Mouse (Mus musculus) limb, embryonic 14.5 days (tissue): ENCODE measurements around the gene Stk38. TPM values are rescaled to one million over a fixed set of nuclear protein-coding genes. Genes with fewer than 3 reads are reported as not detected.

Experiments used
- ATAC-seq: fragments of 200-750 bp; cut with Nextera tagmentation; 2 replicates; pipeline ENCODE4 v1.8.0; 2017; ENCODE audit warnings: low read depth, moderate number of reproducible peaks, moderate TSS enrichment; ENCODE audit not compliant: low FRiP score
- DNase-seq: peaks from one replicate; pipeline ENCODE4 v3.0.0-alpha.2; 2015; ENCODE audit warnings: low spot score
- H3K27ac ChIP-seq: fragments of 300-500 bp; sonication (generic); replicated peaks from 2 replicates; pipeline ENCODE4 v1.5.1; 2014; ENCODE audit warnings: low read depth, mild to moderate bottlenecking, low read length, moderate library complexity, mixed read lengths
- H3K27me3 ChIP-seq: fragments of 300-500 bp; sonication (generic); 2 replicates; pipeline ENCODE4 v1.6.1; 2014; ENCODE audit warnings: low read length, mixed read lengths; ENCODE audit not compliant: control insufficient read depth, insufficient read depth
- H3K36me3 ChIP-seq: fragments of 300-500 bp; sonication (generic); 2 replicates; pipeline ENCODE4 v1.6.1; 2014; ENCODE audit warnings: mild to moderate bottlenecking, low read length, moderate library complexity, mixed read lengths; ENCODE audit not compliant: control insufficient read depth, insufficient read depth
- H3K4me1 ChIP-seq: fragments of 300-500 bp; sonication (generic); 2 replicates; pipeline ENCODE4 v1.6.1; 2014; ENCODE audit warnings: antibody characterized with exemption, low read length, mixed read lengths; ENCODE audit not compliant: control insufficient read depth, insufficient read depth
- H3K4me2 ChIP-seq: fragments of 300-500 bp; sonication (generic); replicated peaks from 2 replicates; pipeline ENCODE4 v1.6.1; 2014; ENCODE audit warnings: low read depth, mild to moderate bottlenecking, low read length, moderate library complexity; ENCODE audit not compliant: severe bottlenecking
- H3K4me3 ChIP-seq: fragments of 300-500 bp; sonication (generic); replicated peaks from 2 replicates; pipeline ENCODE4 v1.5.1; 2014; ENCODE audit warnings: low read length
- H3K9ac ChIP-seq: fragments of 300-500 bp; sonication (generic); 2 replicates; pipeline ENCODE4 v1.6.1; 2014; ENCODE audit warnings: mild to moderate bottlenecking, low read depth, low read length, moderate library complexity; ENCODE audit not compliant: severe bottlenecking
- H3K9me3 ChIP-seq: fragments of 300-500 bp; sonication (generic); 2 replicates; pipeline ENCODE4 v1.6.1; 2016; ENCODE audit warnings: low read length; ENCODE audit not compliant: control insufficient read depth
- POLR2A ChIP-seq: fragments of 200-500 bp; IDR thresholded peaks from 2 replicates; pipeline ENCODE4 v1.8.0; 2012; ENCODE audit warnings: inconsistent platforms, mild to moderate bottlenecking, moderate library complexity, borderline replicate concordance; ENCODE audit not compliant: insufficient read depth, insufficient read length; ENCODE audit errors: extremely low read depth
- WGBS: fragments of 180-500 bp; shearing (Covaris S2); extraction: QIAGEN DNeasy Blood & Tissue Kit; methylation state at CpG from one replicate; pipeline ENCODE4 v1.1.7; 2014; 5-methylcytosine and 5-hydroxymethylcytosine counted together
- polyA plus RNA-seq, 2 experiments: library from polyadenylated mRNA; depleted of rRNA in 1 of 2; stranded (reverse) in 1 of 2; unstranded in 1 of 2; fragments of >200 nt; fragmentation: Nextera tagmentation in 1 of 2; extraction: Ambion mirVana in 1 of 2; gene quantifications; 2 replicates each; pipeline versions ENCODE4 v1.2.1 to v1.2.3; 2012 to 2014

Gene Stk38
- polyA plus RNA-seq, 2 experiments = 86.6 to 115 TPM

- DNase-seq = no peak
- H3K4me2 ChIP-seq = no peak overlapping the region
- 70% methylated on average over 6 of the region's 6 CpGs for WGBS
- H3K9me3 ChIP-seq = no peaks in the 10 kb centered on the region
- no peak overlapping the region for H3K9ac ChIP-seq
- H3K4me3 ChIP-seq = no peak overlapping the region
- no peaks in the 10 kb centered on the region for H3K27me3 ChIP-seq
- no peaks in the 10 kb centered on the region for H3K36me3 ChIP-seq
- peaks cover 34% of the 10 kb centered on the region for H3K4me1 ChIP-seq
- H3K27ac ChIP-seq = 0 out of 2 replicates have a peak overlapping the region, but pooled peaks have one; percentile 58
- TF ChIP-seq POLR2A = no peak
- no peak for ATAC-seq
Observed at GRCm38 (mm10) chr17:29054429-29054828, 46.6 kb upstream of the Stk38 start.

GRCm38 (mm10) chr17:29053841-29054240 lies 46.0 kb upstream of the Stk38 start:
- peak overlapping the region; percentile 58; the same call in 1 of the 2 replicates for H3K27ac ChIP-seq
- 0 out of 2 replicates have a peak overlapping the region, but pooled peaks have one; percentile 2 for H3K4me2 ChIP-seq
- H3K4me1 ChIP-seq = peaks cover 34% of the 10 kb centered on the region

GRCm38 (mm10) chr17:29053067-29053466 lies 45.3 kb upstream of the Stk38 start:
- peaks cover 34% of the 10 kb centered on the region for H3K4me1 ChIP-seq
- no peak overlapping the region for H3K4me3 ChIP-seq
- H3K27ac ChIP-seq = no peak overlapping the region
- WGBS = 77% methylated on average over 6 of the region's 6 CpGs
- no peak overlapping the region for H3K4me2 ChIP-seq
- H3K36me3 ChIP-seq = no peaks in the 10 kb centered on the region
- no peak for DNase-seq
- H3K27me3 ChIP-seq = no peaks in the 10 kb centered on the region
- TF ChIP-seq POLR2A = no peak
- no peaks in the 10 kb centered on the region for H3K9me3 ChIP-seq
- no peak for ATAC-seq
- no peak overlapping the region for H3K9ac ChIP-seq

More at GRCm38 (mm10) chr17:29053841-29054240, 46.0 kb upstream of the Stk38 start:
- no peak for TF ChIP-seq POLR2A
- 40% methylated on average over 7 of the region's 7 CpGs for WGBS
- no peak for ATAC-seq
- Histone ChIP-seq H3K36me3 (no peaks in the 10 kb centered on the region), H3K27me3 (no peaks in the 10 kb centered on the region), H3K9me3 (no peaks in the 10 kb centered on the region), H3K4me3 (no peak overlapping the region), H3K9ac (peak overlapping the region; percentile 25; the same call in 1 of the 2 replicates)
- DNase-seq = peak; percentile 77

- ATAC-seq (no peak), DNase-seq (no peak)
- Histone ChIP-seq H3K9ac (no peak overlapping the region), H3K4me2 (no peak overlapping the region), H3K9me3 (no peaks in the 10 kb centered on the region), H3K27ac (no peak overlapping the region), H3K4me1 (peaks cover 14% of the 10 kb centered on the region), H3K4me3 (no peak overlapping the region), H3K27me3 (no peaks in the 10 kb centered on the region), H3K36me3 (peaks cover 16% of the 10 kb centered on the region)
- TF ChIP-seq POLR2A = no peak
- WGBS = 25% methylated on average over 14 of the region's 14 CpGs
Observed at GRCm38 (mm10) chr17:29050791-29051190, 43.0 kb upstream of the Stk38 start.

DNA sequence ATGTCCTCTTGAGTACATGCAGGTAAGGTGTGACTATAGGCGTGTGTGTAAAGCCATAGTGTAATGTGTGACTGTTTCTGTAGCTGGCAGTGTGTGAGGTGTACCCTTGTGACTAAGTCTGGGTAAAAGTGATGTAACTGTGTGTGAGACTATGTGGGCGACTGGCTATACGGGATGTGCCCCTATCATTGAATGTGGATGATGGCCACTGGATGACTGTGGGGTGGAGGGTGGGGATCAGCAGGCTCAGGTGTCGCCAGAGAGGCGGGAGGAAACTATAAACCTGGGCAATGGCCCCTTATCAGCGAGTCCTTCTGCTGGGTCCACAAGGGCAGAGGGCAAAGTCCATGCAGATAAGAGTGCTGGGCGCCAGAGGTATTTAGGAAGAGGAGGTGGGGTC lies 42.1 kb upstream of the Stk38 start:
- H3K9ac ChIP-seq = 0 out of 2 replicates have a peak overlapping the region, but pooled peaks have one; percentile 12
- H3K4me2 ChIP-seq = no peak overlapping the region
- peaks cover 12% of the 10 kb centered on the region for H3K4me1 ChIP-seq
- ATAC-seq = no peak
- TF ChIP-seq POLR2A = no peak
- WGBS = 64% methylated on average over 7 of the region's 7 CpGs
- H3K4me3 ChIP-seq = no peak overlapping the region
- no peaks in the 10 kb centered on the region for H3K9me3 ChIP-seq
- H3K27ac ChIP-seq = no peak overlapping the region
- no peaks in the 10 kb centered on the region for H3K27me3 ChIP-seq
- H3K36me3 ChIP-seq = peaks cover 25% of the 10 kb centered on the region
- DNase-seq = no peak

- no peak overlapping the region for H3K4me3 ChIP-seq
- H3K27me3 ChIP-seq = no peaks in the 10 kb centered on the region
- peaks cover 29% of the 10 kb centered on the region for H3K36me3 ChIP-seq
- no peak overlapping the region for H3K27ac ChIP-seq
- no peak for ATAC-seq
- DNase-seq = no peak
- 71% methylated on average over 5 of the region's 5 CpGs for WGBS
- H3K9ac ChIP-seq = no peak overlapping the region
- H3K4me1 ChIP-seq = peaks cover 12% of the 10 kb centered on the region
- no peak for TF ChIP-seq POLR2A
- no peak overlapping the region for H3K4me2 ChIP-seq
- no peaks in the 10 kb centered on the region for H3K9me3 ChIP-seq
Observed at GRCm38 (mm10) chr17:29049508-29049889, 41.7 kb upstream of the Stk38 start.
